Mouse (Mus musculus) bone marrow macrophage, adult 2 months (primary cell): ENCODE measurements around the gene Ccdc97. TPM values are rescaled to one million over a fixed set of nuclear protein-coding genes. Genes with fewer than 3 reads are reported as not detected.
A peak's percentile ranks its signal among the peaks of the same experiment; 100 is the strongest.

ENCODE experiments used
- H3K27ac ChIP-seq: 2 replicates; pipeline ENCODE4 v1.5.1; 2012; ENCODE audit warnings: low read depth, low read length; ENCODE audit not compliant: insufficient read depth
- H3K4me1 ChIP-seq: 2 replicates; pipeline ENCODE4 v1.6.1; 2012; ENCODE audit warnings: low read length; ENCODE audit not compliant: control insufficient read depth, insufficient read depth
- H3K4me3 ChIP-seq: 2 replicates; pipeline ENCODE4 v1.5.1; 2012; ENCODE audit warnings: mild to moderate bottlenecking, low read length, moderate library complexity; ENCODE audit not compliant: insufficient read depth
- CTCF ChIP-seq: IDR thresholded peaks from 2 replicates; pipeline ENCODE4 v1.5.1; 2012; ENCODE audit warnings: low read depth, mild to moderate bottlenecking, low read length, moderate library complexity
- POLR2A ChIP-seq: IDR thresholded peaks from 2 replicates; pipeline ENCODE4 v1.6.1; 2012; ENCODE audit warnings: mild to moderate bottlenecking, low read depth, low read length, borderline replicate concordance
- polyA plus RNA-seq: library from polyadenylated mRNA; stranded (reverse); fragments of >200 nt; gene quantifications from 2 replicates; pipeline ENCODE4 v1.2.4, GENCODE M21; 2012; ENCODE audit not compliant: missing spikeins, insufficient read depth, insufficient read length

Gene Ccdc97
- polyA plus RNA-seq, 1 experiment, result 44.7 TPM

DNA sequence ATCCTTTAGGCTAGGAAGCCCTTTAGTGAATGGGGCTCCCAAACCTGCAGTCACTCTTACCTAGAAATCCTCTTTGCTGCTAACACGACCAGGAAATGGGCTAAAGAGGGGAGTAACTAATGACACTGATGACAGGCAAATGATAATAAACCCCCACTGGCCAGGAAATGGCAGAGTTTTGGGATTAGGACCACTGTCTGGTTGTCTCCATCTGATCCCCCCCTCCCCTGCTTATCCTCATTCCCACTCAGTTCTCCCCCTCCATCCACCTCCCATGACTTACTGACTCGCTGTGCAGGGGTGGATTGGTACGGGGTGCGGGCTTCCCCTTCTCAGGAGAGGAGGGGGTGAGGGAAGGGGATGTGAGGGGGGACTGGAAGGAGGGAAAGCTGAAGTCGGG, 28.8 kb downstream of the Ccdc97 start:
- peaks cover 12% of the 10 kb centered on the region for H3K4me1 ChIP-seq
- peak overlapping the region; percentile 71 for H3K27ac ChIP-seq
- H3K4me3 ChIP-seq, result peak overlapping the region; percentile 86
- no peak for TF ChIP-seq CTCF
- no peak for TF ChIP-seq POLR2A

DNA sequence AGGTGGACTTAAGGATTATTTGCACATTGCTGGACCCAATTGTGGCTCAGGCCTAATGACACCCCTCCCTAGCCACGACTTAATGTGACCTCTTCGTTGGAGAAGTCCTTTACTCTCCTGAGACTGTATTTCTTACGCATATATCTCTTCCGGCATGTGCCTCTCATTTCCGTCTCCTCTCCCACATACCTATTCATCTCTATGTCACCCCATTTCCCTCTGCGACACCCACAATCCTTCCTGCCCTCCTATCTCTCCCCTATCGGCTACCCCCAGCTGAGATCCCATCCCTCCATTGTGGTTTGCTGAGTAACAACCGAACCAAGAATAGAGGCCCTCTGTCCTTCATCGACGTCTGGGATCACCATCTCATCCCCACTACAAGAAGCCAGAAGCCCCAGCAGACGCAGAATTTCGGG, 29.3 kb downstream of the Ccdc97 start:
- TF ChIP-seq CTCF, result no peak
- no peak for TF ChIP-seq POLR2A
- Histone ChIP-seq H3K27ac (peak overlapping the region; percentile 71), H3K4me1 (peaks cover 17% of the 10 kb centered on the region), H3K4me3 (peak overlapping the region; percentile 86)

DNA sequence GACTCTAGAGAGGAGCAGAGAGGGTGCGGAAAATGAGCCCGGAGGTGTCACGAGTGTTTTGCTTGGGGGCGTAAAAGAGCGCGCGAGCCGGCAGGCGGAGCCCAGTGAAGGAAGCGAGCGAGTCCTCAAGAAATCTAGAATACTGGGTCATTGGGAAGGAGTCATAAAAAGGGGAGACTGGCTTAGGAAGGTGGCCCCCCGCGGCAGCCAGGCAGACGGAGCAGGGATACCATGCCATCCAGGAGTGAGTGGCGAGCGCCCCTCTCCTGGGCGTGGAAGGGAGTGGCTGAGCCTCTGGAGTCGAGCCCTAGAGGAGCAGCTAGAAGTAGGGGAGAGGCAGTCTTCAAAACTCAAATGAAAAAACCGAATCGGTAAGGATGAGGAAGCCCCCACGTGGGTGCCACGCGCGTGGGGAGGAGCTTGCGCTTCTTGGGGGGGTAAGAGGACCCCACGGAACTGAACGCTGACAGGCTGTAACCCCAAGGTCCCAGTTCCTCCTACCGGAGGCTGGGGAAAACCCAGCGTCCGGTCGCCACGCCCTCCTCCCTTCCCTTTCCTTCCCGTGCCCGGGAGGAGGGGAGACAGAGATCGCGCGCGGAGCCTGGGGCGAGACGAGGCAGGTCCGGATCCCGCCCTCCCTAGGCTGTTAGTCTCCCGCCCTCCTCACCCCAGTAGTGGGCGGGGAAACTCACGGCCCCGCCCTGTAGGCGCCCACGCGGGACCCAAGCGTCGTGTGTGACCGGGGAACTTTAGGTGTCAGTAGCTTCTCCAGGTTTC, 29.9 kb downstream of the Ccdc97 start:
- Histone ChIP-seq H3K27ac (peak overlapping the region; percentile 83), H3K4me3 (peak overlapping the region; percentile 86), H3K4me1 (peaks cover 23% of the 10 kb centered on the region)
- no peak for TF ChIP-seq POLR2A
- no peak for TF ChIP-seq CTCF

DNA sequence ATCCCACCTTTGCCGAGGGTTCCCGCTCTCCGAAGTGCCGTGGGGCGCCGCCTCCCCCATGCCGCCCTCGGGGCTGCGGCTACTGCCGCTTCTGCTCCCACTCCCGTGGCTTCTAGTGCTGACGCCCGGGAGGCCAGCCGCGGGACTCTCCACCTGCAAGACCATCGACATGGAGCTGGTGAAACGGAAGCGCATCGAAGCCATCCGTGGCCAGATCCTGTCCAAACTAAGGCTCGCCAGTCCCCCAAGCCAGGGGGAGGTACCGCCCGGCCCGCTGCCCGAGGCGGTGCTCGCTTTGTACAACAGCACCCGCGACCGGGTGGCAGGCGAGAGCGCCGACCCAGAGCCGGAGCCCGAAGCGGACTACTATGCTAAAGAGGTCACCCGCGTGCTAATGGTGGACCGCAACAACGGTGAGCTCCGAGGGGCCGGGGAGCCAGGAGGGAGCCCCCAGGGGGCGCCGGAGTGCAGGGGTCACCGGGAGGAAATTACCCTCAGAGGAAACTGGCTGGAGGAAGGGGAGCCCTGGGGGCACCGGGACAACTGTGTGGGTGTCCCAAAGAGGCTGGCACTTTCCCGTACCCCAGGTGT, 31.0 kb downstream of the Ccdc97 start:
- TF ChIP-seq CTCF, result 0 out of 2 replicates have a peak, but pooled peaks have one; percentile 33
- no peak for TF ChIP-seq POLR2A
- Histone ChIP-seq H3K27ac (peak overlapping the region; percentile 83), H3K4me3 (peak overlapping the region; percentile 86), H3K4me1 (peaks cover 31% of the 10 kb centered on the region)

DNA sequence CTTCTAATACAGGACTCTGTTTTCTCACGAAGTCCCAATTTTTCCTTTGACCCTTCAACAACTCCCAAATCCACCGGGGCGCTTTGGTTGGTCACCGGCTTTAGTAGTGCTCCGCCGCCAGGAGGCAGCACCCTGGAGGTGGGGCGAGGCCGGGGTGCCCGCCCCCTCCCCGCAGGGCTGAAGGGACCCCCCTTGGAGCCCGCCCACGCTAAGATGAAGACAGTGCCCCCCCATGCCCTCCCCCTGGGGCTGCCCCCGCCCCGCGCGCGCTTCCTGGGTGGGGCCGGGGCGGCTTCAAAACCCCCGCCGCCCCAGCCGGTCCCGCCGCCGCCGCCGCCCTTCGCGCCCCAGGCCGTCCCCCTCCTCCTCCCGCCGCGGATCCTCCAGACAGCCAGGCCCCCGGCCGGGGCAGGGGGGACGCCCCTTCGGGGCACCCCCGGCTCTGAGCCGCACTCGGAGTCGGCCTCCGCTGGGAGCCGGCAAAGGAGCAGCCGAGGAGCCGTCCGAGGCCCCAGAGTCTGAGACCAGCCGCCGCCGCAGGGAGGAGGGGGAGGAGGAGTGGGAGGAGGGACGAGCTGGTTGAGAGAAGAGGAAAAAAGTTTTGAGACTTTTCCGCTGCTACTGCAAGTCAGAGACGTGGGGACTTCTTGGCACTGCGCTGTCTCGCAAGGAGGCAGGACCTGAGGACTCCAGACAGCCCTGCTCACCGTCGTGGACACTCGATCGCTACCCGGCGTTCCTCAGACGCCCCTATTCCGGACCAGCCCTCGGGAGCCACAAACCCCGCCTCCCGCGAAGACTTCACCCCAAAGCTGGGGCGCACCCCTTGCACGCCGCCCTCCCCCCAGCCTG, 32.0 kb downstream of the Ccdc97 start, which contains the start of gene Tgfb1:
Gene Tgfb1, plus strand, starts transcription at position 323 of the 852 bp plus-strand sequence.
- peak within 1 kb of the TSS; percentile 86 for H3K4me3 ChIP-seq
- H3K27ac ChIP-seq, result peak within 1 kb of the TSS; percentile 83
- TF ChIP-seq POLR2A (no peak), CTCF (peak; percentile 56)
- peaks cover 41% of the 10 kb centered on the region for H3K4me1 ChIP-seq

DNA sequence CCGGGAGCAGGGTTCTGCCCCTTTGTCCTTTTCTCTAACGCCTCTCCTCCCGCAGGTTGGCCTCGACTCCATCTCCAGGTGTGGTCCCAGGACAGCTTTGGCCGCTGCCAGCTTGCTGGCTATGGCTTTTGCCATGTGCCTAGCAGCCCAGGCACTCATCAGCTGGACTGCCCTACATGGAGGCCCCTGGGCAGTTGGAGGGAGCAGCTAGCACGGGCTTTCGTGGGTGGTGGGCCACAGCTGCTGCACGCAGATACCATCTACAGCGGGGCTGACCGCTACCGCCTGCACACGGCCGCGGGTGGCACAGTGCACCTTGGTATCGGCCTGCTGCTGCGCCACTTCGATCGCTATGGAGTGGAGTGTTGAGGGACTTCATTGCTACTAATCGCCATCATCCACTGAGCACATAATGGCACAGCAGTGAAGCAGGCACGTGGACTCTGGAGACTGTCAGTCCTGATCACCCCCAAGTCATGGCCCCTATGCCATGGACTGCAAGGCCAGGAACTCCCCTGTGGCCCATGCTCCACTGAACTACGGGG, 32.9 kb downstream of the Ccdc97 start:
- Histone ChIP-seq H3K27ac (no peak overlapping the region), H3K4me1 (peaks cover 47% of the 10 kb centered on the region), H3K4me3 (peak overlapping the region; percentile 22; the same call in 1 of the 2 replicates)
- TF ChIP-seq CTCF (no peak), POLR2A (no peak)

DNA sequence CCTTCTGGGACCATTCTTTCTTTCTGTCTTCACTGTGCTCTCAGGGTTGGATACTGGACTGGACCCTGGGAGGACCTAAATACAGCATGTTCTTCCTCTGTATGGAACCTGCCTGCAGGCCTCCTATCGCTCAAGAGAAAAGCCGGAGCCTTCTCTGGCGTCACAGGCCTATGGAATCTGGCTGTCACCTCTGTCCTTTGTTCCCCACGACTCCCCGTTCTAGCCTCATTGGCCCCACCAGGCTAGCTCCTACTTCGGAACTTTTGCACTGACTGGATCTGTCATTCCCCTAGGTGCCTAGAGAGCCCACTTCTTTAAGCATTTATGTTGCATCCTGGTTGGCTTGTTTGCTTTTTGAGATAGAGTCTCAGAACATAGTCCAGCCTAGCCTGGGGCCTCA, 34.2 kb downstream of the Ccdc97 start:
- no peak overlapping the region for H3K4me3 ChIP-seq
- H3K4me1 ChIP-seq, result peaks cover 45% of the 10 kb centered on the region
- no peak for TF ChIP-seq CTCF
- TF ChIP-seq POLR2A, result no peak
- H3K27ac ChIP-seq, result peak overlapping the region; percentile 93

DNA sequence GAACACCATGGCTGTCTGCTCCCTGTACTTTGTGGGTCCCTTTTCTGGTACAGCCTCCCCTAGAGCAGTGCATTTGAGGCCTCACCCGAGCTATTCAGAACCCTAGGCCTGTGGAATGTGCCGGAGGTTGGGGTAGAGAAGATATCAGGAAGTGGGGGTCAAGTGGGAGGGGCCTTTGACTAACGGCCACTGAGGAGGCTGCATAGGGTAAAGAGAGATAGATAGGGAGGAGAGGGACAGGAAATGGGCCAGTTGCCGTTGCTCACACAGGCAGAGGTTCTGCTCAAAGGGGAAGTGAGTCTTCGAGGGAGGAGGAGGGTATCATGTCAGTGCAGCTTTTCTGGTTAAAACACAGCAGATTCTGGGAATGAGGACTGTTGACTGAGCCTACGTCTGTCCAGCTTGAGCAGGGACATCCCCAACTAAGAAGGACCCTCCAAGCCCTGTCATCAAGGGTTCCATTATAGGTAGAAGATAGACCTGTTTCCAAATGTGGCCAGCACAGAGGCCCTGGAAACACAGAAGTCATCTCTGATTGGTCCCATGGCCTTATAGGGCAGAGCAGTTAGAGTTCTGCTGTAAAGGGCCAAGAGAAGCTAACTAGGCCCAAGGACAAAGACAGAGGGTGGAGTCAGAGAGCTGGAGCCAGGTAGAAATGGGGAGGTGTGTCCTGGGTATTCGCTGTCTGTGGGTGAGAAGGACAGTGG, 35.3 kb downstream of the Ccdc97 start:
- H3K4me3 ChIP-seq, result peak overlapping the region; percentile 52
- peak overlapping the region; percentile 93 for H3K27ac ChIP-seq
- TF ChIP-seq CTCF, result no peak
- peak; percentile 3; the same call in 1 of the 2 replicates for TF ChIP-seq POLR2A
- peaks cover 51% of the 10 kb centered on the region for H3K4me1 ChIP-seq
